24 mouse cellular contexts compared by ENCODE assay signal in genomic region chr14:103568433-103568832, GRCm38 (mm10). TPM values are rescaled to one million over a fixed set of nuclear protein-coding genes. Genes with fewer than 3 reads are reported as not detected.
A peak's percentile ranks its signal among the peaks of the same experiment; 100 is the strongest.
DNase-seq lines count a peak whose midpoint lies in the region; ATAC-seq and TF ChIP-seq lines count a peak whose summit lies in the region.
"Had no signal": no experiment of that assay in that cellular context is flagged by ENCODE, and none has a peak within 500 bp of the region (broad histone marks: within the 10 kb centered on the region; RNA-seq: fewer than 3 reads in every experiment).

No protein-coding gene starts in this region.

- no peaks in the 10 kb centered on the region for H3K36me3 ChIP-seq in forebrain, postnatal 0 days (ENCODE audit: insufficient read depth)
- H3K36me3 ChIP-seq in forebrain, embryonic 16.5 days (ENCODE audit: control insufficient read depth, insufficient read depth): no peaks in the 10 kb centered on the region
- H3K36me3 ChIP-seq in kidney, embryonic 14.5 days (ENCODE audit: control insufficient read depth, insufficient read depth, low read length): no peaks in the 10 kb centered on the region
- H3K36me3 ChIP-seq in kidney, embryonic 16.5 days (ENCODE audit: insufficient read depth, low read length): no peaks in the 10 kb centered on the region
- H3K36me3 ChIP-seq in kidney, adult 2 months (ENCODE audit: control insufficient read depth, insufficient read depth, low read length): no peaks in the 10 kb centered on the region
- H3K36me3 ChIP-seq: embryonic facial prominence, embryonic 13.5 days; embryonic facial prominence, embryonic 15.5 days; forebrain, embryonic 10.5 days; forebrain, embryonic 12.5 days had no signal

- no peaks in the 10 kb centered on the region; the same call in 1 of the 2 replicates for H3K4me1 ChIP-seq in forebrain, postnatal 0 days (ENCODE audit: insufficient read depth)
- 0 out of 2 replicates have a peak, but pooled peaks cover 5% of the 10 kb centered on the region for H3K4me1 ChIP-seq in forebrain, embryonic 16.5 days (replicated peaks; ENCODE audit: control insufficient read depth, insufficient read depth, low read length)
- H3K4me1 ChIP-seq in kidney, embryonic 14.5 days (ENCODE audit: control insufficient read depth, insufficient read depth, low read length): no peaks in the 10 kb centered on the region
- no peaks in the 10 kb centered on the region for H3K4me1 ChIP-seq in kidney, embryonic 16.5 days (ENCODE audit: insufficient read depth, low read length)
- H3K4me1 ChIP-seq in kidney, adult 2 months (ENCODE audit: control insufficient read depth, insufficient read depth, low read length): no peaks in the 10 kb centered on the region
- H3K4me1 ChIP-seq: embryonic facial prominence, embryonic 13.5 days; embryonic facial prominence, embryonic 15.5 days; forebrain, embryonic 10.5 days; forebrain, embryonic 12.5 days had no signal

- DNase-seq in forebrain, postnatal 0 days: no peak
- no peak for DNase-seq in kidney, adult 8-10 months
- DNase-seq in kidney, adult 2 months: no peak
- DNase-seq in layer of hippocampus, adult 2 months (ENCODE audit: low spot score in 2 of 2): no peak
- no peak for DNase-seq in layer of hippocampus, postnatal 10 days (ENCODE audit: low spot score in 2 of 2)
- DNase-seq: cerebellum, adult 11 months; cerebellum, adult 18-20 months; cerebellum, adult 8-10 months; cerebellum, adult 9-11 months; cerebellum, postnatal 14 days; cerebellum, postnatal 36 days; embryo, embryonic 11 days had no signal

- no peak overlapping the region for H3K4me2 ChIP-seq in forebrain, postnatal 0 days (ENCODE audit: low read depth)
- H3K4me2 ChIP-seq in forebrain, embryonic 16.5 days (ENCODE audit: low read length): no peak overlapping the region
- no peak overlapping the region for H3K4me2 ChIP-seq in kidney, embryonic 14.5 days (replicated peaks; ENCODE audit: low read depth, low read length)
- H3K4me2 ChIP-seq in kidney, embryonic 16.5 days (replicated peaks; ENCODE audit: low read depth, low read length): no peak overlapping the region
- H3K4me2 ChIP-seq: embryonic facial prominence, embryonic 13.5 days; embryonic facial prominence, embryonic 15.5 days; forebrain, embryonic 12.5 days had no signal

- no peaks in the 10 kb centered on the region for H3K27me3 ChIP-seq in forebrain, postnatal 0 days (ENCODE audit: insufficient read depth, low read length)
- H3K27me3 ChIP-seq in forebrain, embryonic 16.5 days (replicated peaks; ENCODE audit: control insufficient read depth, insufficient read depth, low read length): no peaks in the 10 kb centered on the region
- no peaks in the 10 kb centered on the region for H3K27me3 ChIP-seq in kidney, embryonic 14.5 days (ENCODE audit: control insufficient read depth, insufficient read depth, low read length)
- no peaks in the 10 kb centered on the region for H3K27me3 ChIP-seq in kidney, embryonic 16.5 days (ENCODE audit: insufficient read depth, low read length)
- H3K27me3 ChIP-seq in kidney, adult 2 months (replicated peaks; ENCODE audit: control insufficient read depth, insufficient read depth, low read length): no peaks in the 10 kb centered on the region
- H3K27me3 ChIP-seq: embryonic facial prominence, embryonic 13.5 days; embryonic facial prominence, embryonic 15.5 days; forebrain, embryonic 12.5 days had no signal

- TF ChIP-seq POLR2A in kidney, adult 2 months (IDR thresholded peaks at IDR 0.05; ENCODE audit: low read depth, low read length): no peak

- WGBS in forebrain, postnatal 0 days: 84% methylated on average over 2 of the region's 2 CpGs
- WGBS in forebrain, embryonic 16.5 days: 86% methylated on average over 2 of the region's 2 CpGs
- 34% methylated on average over 2 of the region's 2 CpGs for WGBS in kidney, embryonic 14.5 days
- 54% methylated on average over 2 of the region's 2 CpGs for WGBS in kidney, embryonic 16.5 days
- 40% methylated on average over 2 of the region's 2 CpGs for WGBS in kidney, adult 2 months

- no peak overlapping the region for H3K27ac ChIP-seq in forebrain, postnatal 0 days (ENCODE audit: low read depth, low read length)
- H3K27ac ChIP-seq in forebrain, embryonic 16.5 days (ENCODE audit: low read length): no peak overlapping the region
- H3K27ac ChIP-seq in kidney, embryonic 14.5 days (ENCODE audit: low read depth, low read length): no peak overlapping the region
- no peak overlapping the region for H3K27ac ChIP-seq in kidney, embryonic 16.5 days (ENCODE audit: low read length)
- no peak overlapping the region for H3K27ac ChIP-seq in kidney, adult 2 months (ENCODE audit: insufficient read depth, low read depth, low read length)
- H3K27ac ChIP-seq in layer of hippocampus, adult 2 months: peak overlapping the region; percentile 14; the same call in 1 of the 2 replicates
- H3K27ac ChIP-seq: embryonic facial prominence, embryonic 13.5 days; embryonic facial prominence, embryonic 15.5 days; forebrain, embryonic 10.5 days; forebrain, embryonic 12.5 days had no signal

- ATAC-seq in forebrain, postnatal 0 days: 0 out of 2 replicates have a peak, but pooled peaks have one; percentile 19
- no peak for ATAC-seq in forebrain, embryonic 16.5 days
- peak; percentile 87; the same call in 1 of the 2 replicates for ATAC-seq in kidney, embryonic 14.5 days (ENCODE audit: low FRiP score, low TSS enrichment)
- peak; percentile 67; the same call in 1 of the 2 replicates for ATAC-seq in kidney, embryonic 16.5 days (ENCODE audit: low FRiP score, low TSS enrichment)

- H3K4me3 ChIP-seq in forebrain, postnatal 0 days (ENCODE audit: low read depth, low read length): no peak overlapping the region
- H3K4me3 ChIP-seq in forebrain, embryonic 16.5 days (replicated peaks; ENCODE audit: low read length): no peak overlapping the region
- H3K4me3 ChIP-seq in kidney, embryonic 14.5 days (ENCODE audit: low read length): no peak overlapping the region
- no peak overlapping the region for H3K4me3 ChIP-seq in kidney, embryonic 16.5 days (ENCODE audit: low read length)
- no peak overlapping the region for H3K4me3 ChIP-seq in kidney, adult 2 months (ENCODE audit: insufficient read depth, low read depth, low read length)
- no peak overlapping the region for H3K4me3 ChIP-seq in layer of hippocampus, adult 2 months
- H3K4me3 ChIP-seq: embryonic facial prominence, embryonic 13.5 days; embryonic facial prominence, embryonic 15.5 days; erythroblast, embryonic 14.5 days; forebrain, embryonic 10.5 days; forebrain, embryonic 12.5 days had no signal

- H3K9ac ChIP-seq in forebrain, postnatal 0 days: no peak overlapping the region
- H3K9ac ChIP-seq in forebrain, embryonic 16.5 days (replicated peaks; ENCODE audit: low read depth, low read length): no peak overlapping the region
- no peak overlapping the region for H3K9ac ChIP-seq in kidney, embryonic 14.5 days (ENCODE audit: low read depth, low read length)
- H3K9ac ChIP-seq in kidney, embryonic 16.5 days (replicated peaks; ENCODE audit: low read length): no peak overlapping the region
- H3K9ac ChIP-seq: embryonic facial prominence, embryonic 13.5 days; embryonic facial prominence, embryonic 15.5 days; forebrain, embryonic 12.5 days had no signal

- H3K9me3 ChIP-seq in forebrain, postnatal 0 days (ENCODE audit: low read length): no peaks in the 10 kb centered on the region
- H3K9me3 ChIP-seq in forebrain, embryonic 16.5 days (ENCODE audit: control insufficient read depth, low read length): no peaks in the 10 kb centered on the region
- no peaks in the 10 kb centered on the region for H3K9me3 ChIP-seq in kidney, embryonic 14.5 days (ENCODE audit: control insufficient read depth, low read length)
- H3K9me3 ChIP-seq in kidney, embryonic 16.5 days (ENCODE audit: low read length): no peaks in the 10 kb centered on the region
- H3K9me3 ChIP-seq: embryonic facial prominence, embryonic 13.5 days; embryonic facial prominence, embryonic 15.5 days; forebrain, embryonic 10.5 days; forebrain, embryonic 12.5 days had no signal

- TF ChIP-seq CTCF in forebrain, postnatal 0 days (IDR thresholded peaks at IDR 0.05; ENCODE audit: low read depth): no peak
- no peak for TF ChIP-seq CTCF in kidney, adult 2 months (conservative IDR thresholded peaks at IDR 0.05; ENCODE audit: insufficient read depth, insufficient read length, low read depth, low read length)
- TF ChIP-seq CTCF in layer of hippocampus, adult 2 months (conservative IDR thresholded peaks at IDR 0.05): no peak

RNA-seq across cellular contexts. Expression of gene Scel, which starts 55.3 kb away (rescaled TPM):
- total RNA-seq in forebrain, postnatal 0 days (2014; rRNA removed): 0.29 and 1.1 TPM in 2 replicates
- polyA plus RNA-seq in forebrain, postnatal 0 days (2015; fragmentation: Nextera tagmentation; extraction: Ambion mirVana): 0.19 and 0.30 TPM in 2 replicates
- polyA plus RNA-seq in forebrain, embryonic 16.5 days (2015; fragmentation: Nextera tagmentation; extraction: Ambion mirVana): 0.12 TPM in 1 of 2 replicates, not detected in the other
- polyA plus RNA-seq in kidney, embryonic 14.5 days (2014; fragmentation: Nextera tagmentation; extraction: Ambion mirVana): 1.2 and 2.0 TPM in 2 replicates
- 2.2 and 2.7 TPM in 2 replicates for polyA plus RNA-seq in kidney, embryonic 16.5 days (2015; fragmentation: Nextera tagmentation; extraction: Ambion mirVana)
- 1.8 and 2.7 TPM in 2 replicates for polyA plus RNA-seq in kidney, adult 2 months (2012; rRNA removed)
- total RNA-seq in layer of hippocampus, adult 2 months (2021): 1 to 10 TPM in 1 of 2 experiments, under 1 TPM in 1; 0.87 to 1.1 TPM
- under 1 TPM; 0.67 to 0.80 TPM for total RNA-seq in layer of hippocampus, postnatal 10 days (2021)
- total RNA-seq: adrenal gland, postnatal 10 days; common myeloid progenitor, adult 5-6 weeks; MEL had no signal
- polyA plus RNA-seq: C2C12; erythroblast, embryonic 14.5 days had no signal
